Mouse (Mus musculus) embryo, embryonic 11.5 days (tissue): Measurements from ENCODE around the gene Tchp.

Source experiments
- DNase-seq: peaks from one replicate; pipeline ENCODE4 v3.0.0-alpha.2; 2012; ENCODE audit warnings: low read depth, low spot score

Tchp gene

DNA sequence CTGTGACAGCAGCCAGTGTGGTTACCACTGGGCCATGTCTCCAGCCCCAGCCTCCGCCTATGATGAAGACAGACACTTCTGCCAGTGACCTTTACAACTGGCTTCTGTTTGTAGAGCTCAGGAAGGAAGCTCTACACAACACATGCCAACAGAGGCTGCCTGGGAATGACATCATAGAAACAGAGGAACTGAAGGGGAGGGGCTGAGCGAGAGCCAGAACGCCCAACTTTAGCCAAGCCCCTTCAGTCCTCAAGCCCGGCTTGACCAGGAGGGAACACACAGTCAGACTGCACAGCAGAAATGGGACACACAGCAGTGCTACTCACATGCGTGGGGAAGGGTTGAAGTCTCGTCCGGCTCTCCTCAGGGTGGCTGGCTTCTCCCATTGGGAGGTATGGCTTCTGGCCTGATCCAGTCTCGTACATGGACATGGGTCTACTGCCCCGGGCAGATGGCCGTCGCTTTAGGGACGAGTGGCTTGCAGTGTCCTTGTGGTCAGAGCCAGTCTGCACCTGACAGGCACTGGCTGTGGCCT lies 31.2 kb downstream of the Tchp start:
- DNase-seq, result no peak

GRCm38 (mm10) chr5:114740595-114740994 lies 33.0 kb downstream of the Tchp start:
- no peak for DNase-seq

DNA sequence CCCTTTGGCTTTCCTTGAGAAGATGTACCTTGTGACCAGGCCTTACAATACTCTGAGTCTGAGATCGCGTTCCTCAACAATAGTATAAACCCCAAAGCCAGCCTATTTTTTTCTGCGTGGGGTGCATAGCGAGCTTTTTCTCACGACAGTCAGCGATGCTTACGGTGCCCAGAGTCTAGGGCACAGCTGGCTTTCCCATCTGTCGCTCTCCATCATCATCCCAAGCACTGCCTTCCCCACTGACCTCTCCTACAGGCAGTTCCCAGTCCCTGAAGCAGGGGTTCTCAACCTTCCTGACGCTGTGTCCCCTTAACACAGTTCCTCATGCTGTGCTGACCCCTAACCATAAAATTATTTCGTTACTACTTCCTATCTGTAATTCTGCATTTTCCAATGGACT lies 35.0 kb downstream of the Tchp start:
- DNase-seq, result no peak

GRCm38 (mm10) chr5:114742998-114743696 lies 35.6 kb downstream of the Tchp start:
- DNase-seq, result no peak

DNA sequence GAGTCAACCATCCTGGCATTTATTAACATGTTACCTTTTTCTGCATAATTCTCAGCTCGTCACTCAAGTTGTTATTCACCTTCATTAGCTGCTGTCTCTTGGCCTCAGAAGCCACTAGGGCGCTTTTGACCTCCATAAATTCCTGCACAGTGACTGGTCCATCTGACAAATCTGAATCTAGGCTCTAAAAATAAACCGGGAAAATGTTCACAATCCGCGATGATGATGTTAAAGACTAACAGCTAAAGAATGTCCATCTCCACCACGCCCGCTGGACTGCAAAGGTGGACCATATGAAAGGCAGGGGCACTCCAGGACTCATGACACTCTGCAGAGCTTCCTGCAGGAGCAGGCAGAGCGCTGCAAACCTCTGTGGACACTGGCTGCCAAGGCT lies 36.1 kb downstream of the Tchp start:
- no peak for DNase-seq

DNA sequence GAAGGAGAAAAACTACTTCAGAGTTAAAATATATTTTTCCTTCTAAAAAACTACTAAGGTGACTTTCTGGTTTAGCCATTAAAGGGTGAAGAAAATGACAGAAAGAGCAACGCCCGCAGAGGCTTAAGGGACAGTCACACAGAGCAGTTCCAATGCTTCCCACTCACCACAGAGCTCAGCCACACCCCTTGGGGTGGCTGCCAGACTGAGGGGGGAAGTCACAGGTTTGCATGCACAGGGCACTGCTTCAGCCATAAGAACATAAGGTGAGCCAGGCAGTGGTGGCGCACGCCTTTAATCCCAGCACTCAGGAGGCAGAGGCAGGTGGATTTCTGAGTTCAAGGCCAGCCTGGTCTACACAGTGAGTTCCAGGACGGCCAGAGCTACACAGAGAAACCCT lies 38.0 kb downstream of the Tchp start:
- DNase-seq, result no peak

DNA sequence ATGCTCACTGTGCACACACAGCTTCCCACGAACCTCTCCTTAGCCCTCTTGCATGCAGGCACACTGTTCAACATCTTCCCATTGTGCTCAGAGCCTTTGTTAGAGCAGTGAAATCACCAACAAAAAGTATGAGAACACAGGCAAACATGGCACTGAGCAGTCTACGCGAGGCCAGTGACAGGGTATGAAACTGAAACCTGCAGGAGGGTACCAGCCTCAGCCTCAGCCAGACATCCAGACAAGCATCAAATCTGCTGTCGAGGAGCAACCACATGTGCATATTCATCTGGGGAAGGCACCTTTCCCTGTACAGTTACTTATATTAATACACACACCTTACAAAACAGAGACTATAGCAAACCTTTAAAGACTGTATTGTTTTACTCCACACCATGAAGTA lies 39.3 kb downstream of the Tchp start:
- DNase-seq, result no peak

DNA sequence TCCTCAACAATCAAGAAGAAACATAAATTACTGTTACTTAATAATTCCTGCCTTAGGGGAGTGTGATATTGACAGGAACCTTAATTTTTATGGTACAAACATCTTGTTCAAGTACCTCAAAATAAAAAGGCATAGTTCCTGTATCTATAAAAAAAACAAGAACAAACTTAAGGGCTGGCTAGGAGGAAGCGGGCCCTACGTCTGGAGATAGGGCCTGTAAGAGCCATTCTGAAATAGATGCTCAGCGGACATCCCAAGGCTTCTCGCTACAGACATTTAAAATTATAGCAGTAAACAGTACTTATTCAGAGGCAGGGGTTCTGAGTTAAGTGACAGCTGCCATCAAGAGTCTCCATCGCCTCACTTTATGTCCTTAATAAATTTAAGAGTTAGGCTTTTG lies 40.0 kb downstream of the Tchp start:
- DNase-seq, result no peak

GRCm38 (mm10) chr5:114750325-114750724 lies 42.8 kb downstream of the Tchp start:
- no peak for DNase-seq

DNA sequence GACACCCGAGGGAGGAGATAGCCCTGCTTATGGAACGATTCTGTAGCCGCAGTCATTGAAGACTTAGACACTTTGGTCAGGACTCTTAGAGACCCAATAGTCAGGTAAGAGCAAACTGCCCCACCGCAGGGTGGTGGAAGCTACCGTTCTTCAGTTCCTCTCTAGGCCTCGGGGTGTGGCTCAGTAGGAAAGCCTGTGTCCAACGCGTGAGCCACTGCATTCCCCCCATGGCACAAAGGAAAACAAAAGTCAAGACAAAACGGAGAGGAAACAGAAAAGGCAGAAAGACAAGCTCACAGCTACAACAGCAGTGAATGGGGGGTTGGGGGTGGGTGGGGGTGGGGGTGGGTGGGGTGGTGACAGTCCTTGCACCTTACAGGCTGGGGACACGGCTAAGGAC lies 44.8 kb downstream of the Tchp start:
- no peak for DNase-seq

GRCm38 (mm10) chr5:114753384-114753783 lies 45.8 kb downstream of the Tchp start:
- no peak for DNase-seq

DNA sequence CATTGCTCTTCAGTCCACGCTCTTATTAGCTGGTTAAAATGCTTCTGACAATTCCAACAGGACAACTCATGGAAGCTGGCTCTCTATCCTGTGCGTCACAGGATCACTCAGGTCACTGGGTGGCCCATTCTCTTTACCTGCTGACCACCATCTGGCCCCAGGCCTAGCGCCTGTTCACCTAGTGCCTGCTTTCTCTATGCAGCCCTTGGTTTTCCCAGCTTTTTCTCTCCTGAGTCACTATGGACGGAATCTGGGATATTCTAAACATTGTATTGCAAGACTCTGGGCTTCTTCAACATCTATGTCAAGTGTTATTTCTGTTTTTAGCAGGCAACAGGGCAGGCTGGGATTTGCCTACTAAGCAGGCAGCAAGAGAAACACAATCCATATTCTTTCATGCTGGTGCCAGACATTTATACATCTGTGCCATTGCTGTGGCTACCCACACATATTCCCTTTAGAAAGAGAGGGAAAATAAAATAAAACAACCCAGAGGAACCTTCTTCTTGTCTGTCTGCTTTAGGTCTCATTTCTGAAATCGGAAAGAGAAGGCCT lies 52.1 kb downstream of the Tchp start:
- DNase-seq, result no peak

GRCm38 (mm10) chr5:114761980-114762379 lies 54.4 kb downstream of the Tchp start:
- DNase-seq, result no peak

- no peak for DNase-seq
These were observed 57.5 kb downstream of the Tchp start for GRCm38 (mm10) chr5:114764812-114765735.

GRCm38 (mm10) chr5:114766686-114767085 lies 59.1 kb downstream of the Tchp start:
- DNase-seq, result no peak

DNA sequence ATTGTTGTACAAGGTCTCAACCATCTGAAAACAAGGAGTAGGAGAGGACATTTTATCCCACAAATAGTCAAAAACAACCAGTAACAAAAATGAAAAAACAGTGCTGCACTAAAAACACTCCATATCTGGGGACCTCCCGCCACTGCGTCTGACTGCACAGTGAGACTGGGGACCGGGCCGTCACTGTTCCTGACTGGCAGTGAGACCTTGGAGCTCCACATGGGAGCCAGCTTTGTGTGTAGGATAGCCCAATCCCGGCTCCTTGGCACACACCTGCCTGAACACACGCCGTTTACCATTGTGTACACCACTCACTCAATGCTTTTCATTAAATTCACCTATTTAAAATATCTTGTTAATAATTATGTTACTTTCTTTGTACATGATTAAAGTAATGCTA lies 59.6 kb downstream of the Tchp start:
- DNase-seq, result no peak

GRCm38 (mm10) chr5:114769786-114770185 lies 62.2 kb downstream of the Tchp start:
- DNase-seq, result no peak

- no peak for DNase-seq
These were observed 64.2 kb downstream of the Tchp start for GRCm38 (mm10) chr5:114771796-114772195.
